In the genomic region with DNA sequence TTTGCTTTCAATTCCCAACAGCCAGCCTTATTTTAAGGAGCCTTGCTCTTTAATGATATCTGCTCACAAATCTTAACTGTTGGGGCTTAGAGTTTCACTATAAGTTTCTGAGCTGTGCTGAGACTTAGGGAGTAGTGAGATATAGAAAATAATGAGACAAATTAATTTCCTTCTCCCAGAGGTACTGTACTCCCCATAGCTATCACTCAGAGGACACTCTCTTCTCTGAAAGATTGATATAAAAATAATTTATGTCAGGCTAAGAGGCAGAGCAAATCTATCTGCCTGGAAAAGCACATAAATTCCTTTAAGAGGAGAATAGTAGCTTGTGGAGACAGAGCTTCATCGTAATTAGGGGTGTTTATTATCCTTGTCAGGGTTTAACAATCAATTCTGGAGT, we compare ENCODE assay signal across 24 mouse cellular contexts.
DNase-seq lines count a peak whose midpoint lies in the region; ATAC-seq and TF ChIP-seq lines count a peak whose summit lies in the region.
"Had no signal": no experiment of that assay in that cellular context is flagged by ENCODE, and none has a peak within 500 bp of the region (broad histone marks: within the 10 kb centered on the region; RNA-seq: fewer than 3 reads in every experiment).

No protein-coding gene starts in this region.

- no peaks in the 10 kb centered on the region for H3K27me3 ChIP-seq in kidney, embryonic 14.5 days (ENCODE audit: control insufficient read depth, insufficient read depth, low read length)
- no peaks in the 10 kb centered on the region for H3K27me3 ChIP-seq in midbrain, postnatal 0 days (ENCODE audit: insufficient read depth, low read length)
- no peaks in the 10 kb centered on the region for H3K27me3 ChIP-seq in midbrain, embryonic 10.5 days (ENCODE audit: low read depth, poor library complexity, severe bottlenecking)
- H3K27me3 ChIP-seq: heart, embryonic 15.5 days; liver, embryonic 15.5 days; lung, embryonic 15.5 days; megakaryocyte, embryonic 14.5 days had no signal

- no peak for TF ChIP-seq CTCF in midbrain, postnatal 0 days (IDR thresholded peaks at IDR 0.05)

- H3K9ac ChIP-seq in kidney, embryonic 14.5 days (ENCODE audit: low read depth, low read length), result no peak overlapping the region
- H3K9ac ChIP-seq in midbrain, postnatal 0 days (replicated peaks; ENCODE audit: low read length, poor library complexity, severe bottlenecking), result no peak overlapping the region
- H3K9ac ChIP-seq: forebrain, postnatal 0 days; heart, embryonic 15.5 days; liver, embryonic 15.5 days; lung, embryonic 15.5 days had no signal

- no peaks in the 10 kb centered on the region for H3K9me3 ChIP-seq in kidney, embryonic 14.5 days (ENCODE audit: control insufficient read depth, low read length)
- H3K9me3 ChIP-seq in midbrain, postnatal 0 days (ENCODE audit: low read length), result no peaks in the 10 kb centered on the region
- no peaks in the 10 kb centered on the region for H3K9me3 ChIP-seq in midbrain, embryonic 10.5 days (replicated peaks)
- H3K9me3 ChIP-seq: heart, embryonic 15.5 days; limb, embryonic 10.5 days; liver, embryonic 15.5 days; lung, embryonic 15.5 days; megakaryocyte, embryonic 14.5 days had no signal

- WGBS in kidney, embryonic 14.5 days, result 20% methylated on average over 1 of the region's 1 CpGs
- WGBS in midbrain, postnatal 0 days, result 47% methylated on average over 1 of the region's 1 CpGs
- 74% methylated on average over 1 of the region's 1 CpGs for WGBS in midbrain, embryonic 10.5 days

- no peak overlapping the region for H3K4me3 ChIP-seq in kidney, embryonic 14.5 days (ENCODE audit: low read length)
- no peak overlapping the region for H3K4me3 ChIP-seq in midbrain, postnatal 0 days (ENCODE audit: low read depth, low read length)
- H3K4me3 ChIP-seq in midbrain, embryonic 10.5 days, result no peak overlapping the region
- H3K4me3 ChIP-seq: gastrocnemius, adult 2 months; heart, embryonic 15.5 days; layer of hippocampus, adult 2 months; limb, embryonic 10.5 days; liver, embryonic 15.5 days; lung, embryonic 15.5 days; megakaryocyte, embryonic 14.5 days had no signal

- peak; percentile 73 for ATAC-seq in kidney, embryonic 14.5 days (ENCODE audit: low FRiP score, low TSS enrichment)
- no peak for ATAC-seq in midbrain, postnatal 0 days (ENCODE audit: low FRiP score)
- no peak for ATAC-seq in granulocyte monocyte progenitor cell, adult 5-6 weeks (replicated peaks; ENCODE audit: poor library complexity, severe bottlenecking)
- ATAC-seq: forebrain, postnatal 0 days had no signal

- no peaks in the 10 kb centered on the region for H3K4me1 ChIP-seq in kidney, embryonic 14.5 days (ENCODE audit: control insufficient read depth, insufficient read depth, low read length)
- no peaks in the 10 kb centered on the region for H3K4me1 ChIP-seq in midbrain, postnatal 0 days (ENCODE audit: insufficient read depth, low read length)
- no peaks in the 10 kb centered on the region for H3K4me1 ChIP-seq in midbrain, embryonic 10.5 days
- H3K4me1 ChIP-seq: heart, embryonic 15.5 days; limb, embryonic 10.5 days; liver, embryonic 15.5 days; lung, embryonic 15.5 days; megakaryocyte, embryonic 14.5 days had no signal

- no peak overlapping the region for H3K27ac ChIP-seq in kidney, embryonic 14.5 days (ENCODE audit: low read depth, low read length)
- no peak overlapping the region for H3K27ac ChIP-seq in midbrain, postnatal 0 days (ENCODE audit: low read depth, low read length)
- no peak overlapping the region for H3K27ac ChIP-seq in midbrain, embryonic 10.5 days (replicated peaks)
- H3K27ac ChIP-seq: gastrocnemius, adult 2 months; heart, embryonic 15.5 days; layer of hippocampus, adult 2 months; limb, embryonic 10.5 days; liver, embryonic 15.5 days; lung, embryonic 15.5 days had no signal

- DNase-seq in kidney, postnatal 25 days, result no peak
- peak; percentile 6 for DNase-seq in midbrain, postnatal 0 days (ENCODE audit: low spot score)
- no peak for DNase-seq in midbrain, embryonic 10.5 days (ENCODE audit: low spot score)
- peak; percentile 12 for DNase-seq in mesoderm, embryonic 11.5 days (ENCODE audit: low read depth, low spot score)
- no peak for DNase-seq in ovary, postnatal 36 days (ENCODE audit: low spot score)
- DNase-seq: adrenal gland, postnatal 36 days; cerebellum, adult 11-12 months; cerebellum, postnatal 10 days; forebrain, postnatal 0 days; gastrocnemius, adult 2 months; heart, postnatal 36 days; kidney, adult 8-10 months; liver; lung, postnatal 36 days; right cerebral cortex, postnatal 14 days; spleen, adult 18-20 months had no signal

- no peaks in the 10 kb centered on the region for H3K36me3 ChIP-seq in kidney, embryonic 14.5 days (ENCODE audit: control insufficient read depth, insufficient read depth, low read length)
- H3K36me3 ChIP-seq in midbrain, postnatal 0 days (ENCODE audit: insufficient read depth, low read length), result no peaks in the 10 kb centered on the region
- no peaks in the 10 kb centered on the region for H3K36me3 ChIP-seq in midbrain, embryonic 10.5 days
- H3K36me3 ChIP-seq: heart, embryonic 15.5 days; limb, embryonic 10.5 days; liver, embryonic 15.5 days; lung, embryonic 15.5 days had no signal

- no peak overlapping the region for H3K4me2 ChIP-seq in kidney, embryonic 14.5 days (replicated peaks; ENCODE audit: low read depth, low read length)
- H3K4me2 ChIP-seq in midbrain, postnatal 0 days (ENCODE audit: low read depth, low read length, poor library complexity, severe bottlenecking), result no peak overlapping the region
- H3K4me2 ChIP-seq: heart, embryonic 15.5 days; liver, embryonic 15.5 days; lung, embryonic 15.5 days had no signal

Comparison
In these comparisons a context has a peak if more than half of its experiments do, and no peak if none do; other contexts are left out.
1. DNase-seq: peak in midbrain, postnatal 0 days (single experiment) and mesoderm, embryonic 11.5 days (single experiment); none in kidney, postnatal 25 days (0 of 2), midbrain, embryonic 10.5 days (single experiment) and ovary, postnatal 36 days (single experiment).